Mouse (Mus musculus): Measurements from ENCODE around the gene Impdh1. TPM values are rescaled to one million over a fixed set of nuclear protein-coding genes. Genes with fewer than 3 reads are reported as not detected.
A peak's percentile ranks its signal among the peaks of the same experiment; 100 is the strongest.

Gene Impdh1
- polyA plus RNA-seq, 1 experiment, result 58.2 TPM

- no peak for DNase-seq (ENCODE audit: extremely low spot score in 1 of 2, low spot score in 1 of 2)
Measured at GRCm38 (mm10) chr6:29214245-29214644, 1.9 kb downstream of the Impdh1 start.

GRCm38 (mm10) chr6:29213436-29213835 lies 2.7 kb downstream of the Impdh1 start:
- no peak for DNase-seq (ENCODE audit: extremely low spot score in 1 of 2, low spot score in 1 of 2)

GRCm38 (mm10) chr6:29211806-29212492 lies 4.2 kb downstream of the Impdh1 start:
- peak in 1 of 2 experiments; percentile 71 for DNase-seq (ENCODE audit: extremely low spot score in 1 of 2, low spot score in 1 of 2)

- no peak for DNase-seq (ENCODE audit: extremely low spot score in 1 of 2, low spot score in 1 of 2)
Measured at GRCm38 (mm10) chr6:29211146-29211545, 5.0 kb downstream of the Impdh1 start.

- DNase-seq (ENCODE audit: extremely low spot score in 1 of 2, low spot score in 1 of 2), result no peak
Measured at GRCm38 (mm10) chr6:29210231-29210936, 5.8 kb downstream of the Impdh1 start.

GRCm38 (mm10) chr6:29208178-29208577 lies 8.0 kb downstream of the Impdh1 start:
- DNase-seq (ENCODE audit: extremely low spot score in 1 of 2, low spot score in 1 of 2), result no peak

GRCm38 (mm10) chr6:29207017-29207416 lies 9.1 kb downstream of the Impdh1 start:
- DNase-seq (ENCODE audit: extremely low spot score in 1 of 2, low spot score in 1 of 2), result no peak

- no peak for DNase-seq (ENCODE audit: extremely low spot score in 1 of 2, low spot score in 1 of 2)
Measured at GRCm38 (mm10) chr6:29206006-29206405, 10.2 kb downstream of the Impdh1 start.

GRCm38 (mm10) chr6:29204932-29205614 lies 11.1 kb downstream of the Impdh1 start:
- DNase-seq (ENCODE audit: extremely low spot score in 1 of 2, low spot score in 1 of 2), result peak in 1 of 2 experiments; percentile 64

GRCm38 (mm10) chr6:29203861-29204585 lies 12.1 kb downstream of the Impdh1 start:
- DNase-seq (ENCODE audit: extremely low spot score in 1 of 2, low spot score in 1 of 2), result no peak

GRCm38 (mm10) chr6:29203096-29203495 lies 13.1 kb downstream of the Impdh1 start:
- no peak for DNase-seq (ENCODE audit: extremely low spot score in 1 of 2, low spot score in 1 of 2)

- DNase-seq (ENCODE audit: extremely low spot score in 1 of 2, low spot score in 1 of 2), result no peak
Measured at GRCm38 (mm10) chr6:29201988-29202387, 14.2 kb downstream of the Impdh1 start.

GRCm38 (mm10) chr6:29201341-29201740 lies 14.8 kb downstream of the Impdh1 start:
- DNase-seq (ENCODE audit: extremely low spot score in 1 of 2, low spot score in 1 of 2), result no peak

GRCm38 (mm10) chr6:29200496-29200895 lies 15.7 kb downstream of the Impdh1 start:
- DNase-seq (ENCODE audit: extremely low spot score in 1 of 2, low spot score in 1 of 2), result no peak

- DNase-seq (ENCODE audit: extremely low spot score in 1 of 2, low spot score in 1 of 2), result no peak
Measured at GRCm38 (mm10) chr6:29199223-29199855, 16.8 kb downstream of the Impdh1 start.

GRCm38 (mm10) chr6:29198309-29199222 lies 17.6 kb downstream of the Impdh1 start:
- DNase-seq (ENCODE audit: extremely low spot score in 1 of 2, low spot score in 1 of 2), result peak; percentile 87 to 98

GRCm38 (mm10) chr6:29195846-29196698 lies 20.1 kb downstream of the Impdh1 start:
- no peak for DNase-seq (ENCODE audit: extremely low spot score in 1 of 2, low spot score in 1 of 2)

- DNase-seq (ENCODE audit: extremely low spot score in 1 of 2, low spot score in 1 of 2), result no peak
Measured at GRCm38 (mm10) chr6:29195146-29195545, 21.0 kb downstream of the Impdh1 start.
